Mouse (Mus musculus): Measurements from ENCODE around the gene Acer3. TPM values are rescaled to one million over a fixed set of nuclear protein-coding genes. Genes with fewer than 3 reads are reported as not detected.
"Not testable (repeated sequence)": the region's sequence is repeated elsewhere in the genome, so short reads cannot be mapped to it uniquely, and the experiment has no call there.

Acer3 gene
- polyA plus RNA-seq, 1 experiment, result 4.2 TPM

DNA sequence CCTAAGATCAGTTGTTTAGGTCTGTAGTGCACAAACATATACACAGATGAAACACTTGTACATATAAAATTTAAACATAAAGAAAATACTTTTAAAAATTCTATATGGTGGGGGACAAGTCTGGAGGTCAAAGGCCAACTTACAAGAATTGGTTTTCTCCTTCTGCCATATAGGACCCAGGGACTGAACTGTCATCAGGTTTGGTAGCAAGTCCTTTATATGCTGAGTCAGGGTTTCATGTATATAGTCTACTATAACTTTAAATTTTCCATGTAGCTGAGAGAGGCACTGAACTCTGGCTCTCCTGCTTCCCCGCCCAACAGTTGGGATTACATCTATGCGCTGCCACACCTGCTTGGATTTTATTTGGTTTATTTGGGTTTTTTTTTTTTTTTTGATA is 132.8 kb downstream of the Acer3 start:
- no peak for TF ChIP-seq POLR2A (IDR thresholded peaks at IDR 0.05; ENCODE audit: low read depth, low read length)
- no peak for TF ChIP-seq CTCF (IDR thresholded peaks at IDR 0.05; ENCODE audit: extremely low read depth, insufficient read length, insufficient replicate concordance, low read depth, low read length)
- Histone ChIP-seq H3K36me3 (ENCODE audit: control insufficient read depth, insufficient read depth, low read length) (no peaks in the 10 kb centered on the region), H3K27ac (ENCODE audit: insufficient read depth, low read depth, low read length) (no peak overlapping the region), H3K4me3 (ENCODE audit: low read depth, low read length) (no peak overlapping the region), H3K27me3 (ENCODE audit: control insufficient read depth, insufficient read depth, low read length) (no peaks in the 10 kb centered on the region), H3K4me1 (ENCODE audit: control insufficient read depth, insufficient read depth, insufficient read length, low read length) (peaks cover 11% of the 10 kb centered on the region; the same call in 1 of the 2 replicates)
- WGBS, result 79% methylated on average over 2 of the region's 2 CpGs

GRCm38 (mm10) chr7:98187332-98187731 is 133.7 kb downstream of the Acer3 start:
- not testable (repeated sequence) for H3K36me3 ChIP-seq (ENCODE audit: control insufficient read depth, insufficient read depth, low read length); H3K27ac ChIP-seq (ENCODE audit: insufficient read depth, low read depth, low read length); H3K27me3 ChIP-seq (ENCODE audit: control insufficient read depth, insufficient read depth, low read length); H3K4me3 ChIP-seq (ENCODE audit: low read depth, low read length)
- peaks cover 11% of the 10 kb centered on the region; the same call in 1 of the 2 replicates for H3K4me1 ChIP-seq (ENCODE audit: control insufficient read depth, insufficient read depth, insufficient read length, low read length)
- 92% methylated on average over 3 of the region's 3 CpGs for WGBS

- no peaks in the 10 kb centered on the region for H3K27me3 ChIP-seq (ENCODE audit: control insufficient read depth, insufficient read depth, low read length)
- TF ChIP-seq CTCF (IDR thresholded peaks at IDR 0.05; ENCODE audit: extremely low read depth, insufficient read length, insufficient replicate concordance, low read depth, low read length) (no peak), POLR2A (IDR thresholded peaks at IDR 0.05; ENCODE audit: low read depth, low read length) (no peak)
- 46% methylated on average over 8 of the region's 8 CpGs for WGBS
- no peaks in the 10 kb centered on the region for H3K36me3 ChIP-seq (ENCODE audit: control insufficient read depth, insufficient read depth, low read length)
- H3K4me3 ChIP-seq (ENCODE audit: low read depth, low read length), result no peak overlapping the region
- peaks cover 11% of the 10 kb centered on the region; the same call in 1 of the 2 replicates for H3K4me1 ChIP-seq (ENCODE audit: control insufficient read depth, insufficient read depth, insufficient read length, low read length)
- H3K27ac ChIP-seq (ENCODE audit: insufficient read depth, low read depth, low read length), result no peak overlapping the region
Measured at GRCm38 (mm10) chr7:98186637-98187036, 134.4 kb downstream of the Acer3 start.

DNA sequence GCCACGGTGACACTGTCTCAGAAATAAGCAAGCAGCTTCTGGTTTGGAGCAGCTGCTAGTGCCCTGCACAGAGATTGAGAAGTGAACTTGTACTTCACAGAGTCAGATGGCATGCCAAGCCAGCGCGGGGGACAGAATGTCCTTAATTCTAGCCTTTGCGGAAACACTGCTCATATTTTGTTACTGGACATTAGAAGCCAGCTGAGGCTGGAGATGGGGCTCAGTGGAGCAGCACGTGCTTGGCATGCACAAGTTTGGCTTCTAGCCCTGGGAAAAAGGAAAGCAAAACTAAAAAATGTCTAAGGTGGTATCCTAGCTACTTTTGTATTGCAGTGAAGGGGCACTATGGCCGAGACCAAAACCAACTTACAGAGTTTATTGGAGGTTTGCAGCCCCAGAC is 135.7 kb downstream of the Acer3 start:
- Histone ChIP-seq H3K36me3 (ENCODE audit: control insufficient read depth, insufficient read depth, low read length) (no peaks in the 10 kb centered on the region), H3K27ac (ENCODE audit: insufficient read depth, low read depth, low read length) (no peak overlapping the region), H3K4me3 (ENCODE audit: low read depth, low read length) (no peak overlapping the region), H3K27me3 (ENCODE audit: control insufficient read depth, insufficient read depth, low read length) (no peaks in the 10 kb centered on the region), H3K4me1 (ENCODE audit: control insufficient read depth, insufficient read depth, insufficient read length, low read length) (peaks cover 11% of the 10 kb centered on the region; the same call in 1 of the 2 replicates)
- TF ChIP-seq CTCF (IDR thresholded peaks at IDR 0.05; ENCODE audit: extremely low read depth, insufficient read length, insufficient replicate concordance, low read depth, low read length), result no peak
- no peak for TF ChIP-seq POLR2A (IDR thresholded peaks at IDR 0.05; ENCODE audit: low read depth, low read length)
- 48% methylated on average over 6 of the region's 6 CpGs for WGBS

DNA sequence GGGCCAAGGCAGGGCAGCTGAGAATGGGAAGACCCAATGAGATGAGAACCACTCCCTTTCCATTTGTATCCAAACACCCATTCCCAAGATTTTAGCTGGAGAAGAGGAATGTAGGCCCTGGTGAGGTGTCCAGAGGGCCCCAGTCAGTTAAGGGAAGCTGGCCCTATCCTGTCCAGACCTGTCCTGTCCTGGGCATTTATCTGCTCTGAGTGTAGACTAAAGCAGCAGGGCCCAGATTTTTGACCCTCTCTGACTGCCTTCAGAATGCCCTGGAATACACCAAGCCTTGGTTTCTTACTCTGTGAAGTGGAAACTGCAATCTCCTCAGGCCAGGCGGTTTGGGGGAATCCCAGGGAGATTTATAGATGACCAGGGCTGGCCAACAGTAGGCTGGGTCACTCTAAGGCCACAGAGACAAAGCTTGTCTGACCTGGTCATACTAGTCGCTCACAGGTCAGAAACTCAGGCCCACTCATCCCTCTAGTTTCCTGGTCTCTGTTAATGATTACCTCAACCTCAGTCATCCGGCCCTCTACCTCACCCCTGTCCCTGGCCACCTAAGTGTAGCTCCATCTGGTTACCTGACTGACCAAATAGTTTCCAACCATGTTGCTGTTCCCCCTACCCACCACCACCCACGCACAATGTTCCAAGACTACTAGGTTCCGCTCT is 142.3 kb downstream of the Acer3 start:
- Histone ChIP-seq H3K36me3 (ENCODE audit: control insufficient read depth, insufficient read depth, low read length) (no peaks in the 10 kb centered on the region), H3K27ac (ENCODE audit: insufficient read depth, low read depth, low read length) (peak overlapping the region; percentile 76), H3K4me1 (ENCODE audit: control insufficient read depth, insufficient read depth, insufficient read length, low read length) (peaks cover 23% of the 10 kb centered on the region), H3K4me3 (ENCODE audit: low read depth, low read length) (peak overlapping the region; percentile 89), H3K27me3 (ENCODE audit: control insufficient read depth, insufficient read depth, low read length) (no peaks in the 10 kb centered on the region)
- WGBS, result 47% methylated on average over 5 of the region's 5 CpGs
- TF ChIP-seq CTCF (IDR thresholded peaks at IDR 0.05; ENCODE audit: extremely low read depth, insufficient read length, insufficient replicate concordance, low read depth, low read length), result no peak
- TF ChIP-seq POLR2A (IDR thresholded peaks at IDR 0.05; ENCODE audit: low read depth, low read length), result no peak

GRCm38 (mm10) chr7:98177929-98178559 is 143.0 kb downstream of the Acer3 start, which contains the start of gene Capn5:
Gene Capn5 (minus strand): TSS chr7:98178274.
- under 1% methylated on average over 40 of the region's 44 CpGs for WGBS
- peak within 1 kb of the TSS; percentile 76 for H3K27ac ChIP-seq (ENCODE audit: insufficient read depth, low read depth, low read length)

GRCm38 (mm10) chr7:98177566-98177928 is 143.5 kb downstream of the Acer3 start:
- no peaks in the 10 kb centered on the region for H3K27me3 ChIP-seq (ENCODE audit: control insufficient read depth, insufficient read depth, low read length)
- no peaks in the 10 kb centered on the region for H3K36me3 ChIP-seq (ENCODE audit: control insufficient read depth, insufficient read depth, low read length)
- 5% methylated on average over 9 of the region's 9 CpGs for WGBS
- TF ChIP-seq POLR2A (IDR thresholded peaks at IDR 0.05; ENCODE audit: low read depth, low read length) (no peak), CTCF (IDR thresholded peaks at IDR 0.05; ENCODE audit: extremely low read depth, insufficient read length, insufficient replicate concordance, low read depth, low read length) (no peak)
- no peak overlapping the region for H3K27ac ChIP-seq (ENCODE audit: insufficient read depth, low read depth, low read length)
- peaks cover 27% of the 10 kb centered on the region for H3K4me1 ChIP-seq (ENCODE audit: control insufficient read depth, insufficient read depth, insufficient read length, low read length)
- peak overlapping the region; percentile 89 for H3K4me3 ChIP-seq (ENCODE audit: low read depth, low read length)

More at GRCm38 (mm10) chr7:98177929-98178559, 143.0 kb downstream of the Acer3 start, which contains the start of gene Capn5:
- no peaks in the 10 kb centered on the region for H3K27me3 ChIP-seq (ENCODE audit: control insufficient read depth, insufficient read depth, low read length)
- H3K4me3 ChIP-seq (ENCODE audit: low read depth, low read length), result peak within 1 kb of the TSS; percentile 89
- no peaks in the 10 kb centered on the region for H3K36me3 ChIP-seq (ENCODE audit: control insufficient read depth, insufficient read depth, low read length)
- peaks cover 25% of the 10 kb centered on the region for H3K4me1 ChIP-seq (ENCODE audit: control insufficient read depth, insufficient read depth, insufficient read length, low read length)
- TF ChIP-seq POLR2A (IDR thresholded peaks at IDR 0.05; ENCODE audit: low read depth, low read length) (peak; percentile 63), CTCF (IDR thresholded peaks at IDR 0.05; ENCODE audit: extremely low read depth, insufficient read length, insufficient replicate concordance, low read depth, low read length) (peak; percentile 54; the same call in 1 of the 2 replicates)

Data from small intestine, adult 2 months (tissue).